Mouse (Mus musculus): ENCODE measurements around the gene Ndufaf5.
"Not testable (repeated sequence)": the region's sequence is repeated elsewhere in the genome, so short reads cannot be mapped to it uniquely, and the experiment has no call there.

Gene Ndufaf5

DNA sequence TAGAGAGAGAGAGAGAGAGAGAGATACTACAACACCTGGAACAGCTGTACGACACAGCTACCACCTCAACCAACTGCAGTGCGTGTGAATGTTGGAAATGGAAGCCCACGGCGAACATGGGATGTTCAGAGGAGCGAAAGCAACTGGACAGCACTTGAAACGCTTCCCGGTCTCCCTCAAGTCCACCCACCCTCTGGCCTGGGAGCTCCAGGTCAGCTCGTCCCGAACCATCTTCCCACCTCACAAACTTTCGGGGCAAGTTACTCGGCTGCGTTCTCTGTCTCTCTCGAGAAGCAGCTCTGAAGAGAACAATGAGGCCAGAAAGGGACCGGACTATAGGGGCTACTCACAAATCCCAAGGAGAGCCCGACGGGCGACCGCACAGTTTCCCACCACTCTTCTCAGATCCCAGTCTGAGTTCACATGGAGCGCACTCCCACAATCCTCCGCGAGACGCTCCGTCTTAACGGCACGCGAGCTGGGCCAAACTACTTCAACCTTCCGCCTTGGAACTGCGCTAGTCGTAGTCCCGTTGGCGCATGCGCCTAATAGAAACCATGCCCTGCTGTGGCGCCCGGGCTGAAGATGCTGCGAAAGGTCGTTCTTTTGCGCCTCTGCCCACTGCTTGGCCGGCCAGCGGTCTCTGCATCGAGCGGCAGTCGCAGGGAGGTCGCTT, at the start of gene Ndufaf5, which contains the start of gene Esf1:
Ndufaf5 (plus strand) TSS at position 523 of the 676 bp plus-strand sequence.
Esf1 (minus strand) TSS at position 438 of the 676 bp plus-strand sequence.
- peak; percentile 82 to 88 for DNase-seq (ENCODE audit: low spot score in 2 of 2)

DNA sequence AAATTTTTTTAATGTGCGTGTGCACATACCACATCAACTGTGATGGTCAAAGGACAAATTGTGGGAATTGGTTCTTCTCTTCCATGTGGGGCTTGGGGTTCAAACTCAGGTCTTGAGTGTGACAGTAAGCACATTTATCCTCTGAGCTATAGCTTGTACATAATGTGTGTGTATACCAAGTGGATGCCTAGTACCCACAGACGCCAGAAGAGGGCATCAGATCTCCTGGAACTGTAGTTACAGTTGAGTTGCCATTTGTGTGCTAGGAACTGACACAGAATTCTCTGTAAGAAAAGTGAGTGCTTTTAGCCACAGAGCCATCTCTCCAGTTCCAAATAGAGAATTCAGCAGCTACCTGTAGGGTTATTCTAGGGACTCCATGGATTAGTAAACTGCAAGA, 44.9 kb upstream of the Ndufaf5 start:
- no peak for DNase-seq (ENCODE audit: low spot score in 2 of 2)

DNA sequence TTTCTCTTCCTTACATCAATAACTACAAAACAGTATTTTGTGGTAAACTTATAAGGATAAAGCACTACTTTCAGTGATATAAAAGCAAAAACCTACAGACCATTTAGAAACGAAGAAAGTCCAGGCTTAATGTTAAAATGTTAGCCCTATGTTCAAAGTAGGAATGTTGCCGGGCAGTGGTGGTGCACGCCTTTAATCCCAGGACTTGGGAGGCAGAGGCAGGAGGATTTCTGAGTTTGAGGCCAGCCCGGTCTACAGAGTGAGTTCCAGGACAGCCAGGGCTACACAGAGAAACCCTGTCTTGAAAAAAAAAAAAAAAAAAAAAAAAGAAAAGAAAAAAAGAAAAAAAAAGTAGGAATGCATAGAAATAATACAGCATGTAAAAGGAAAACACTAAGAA, 18.7 kb upstream of the Ndufaf5 start, which contains the start of gene Gm17374:
Gm17374 (plus strand) TSS at position 301 of the 400 bp plus-strand sequence.
- not testable (repeated sequence) for DNase-seq (ENCODE audit: low spot score in 2 of 2)

DNA sequence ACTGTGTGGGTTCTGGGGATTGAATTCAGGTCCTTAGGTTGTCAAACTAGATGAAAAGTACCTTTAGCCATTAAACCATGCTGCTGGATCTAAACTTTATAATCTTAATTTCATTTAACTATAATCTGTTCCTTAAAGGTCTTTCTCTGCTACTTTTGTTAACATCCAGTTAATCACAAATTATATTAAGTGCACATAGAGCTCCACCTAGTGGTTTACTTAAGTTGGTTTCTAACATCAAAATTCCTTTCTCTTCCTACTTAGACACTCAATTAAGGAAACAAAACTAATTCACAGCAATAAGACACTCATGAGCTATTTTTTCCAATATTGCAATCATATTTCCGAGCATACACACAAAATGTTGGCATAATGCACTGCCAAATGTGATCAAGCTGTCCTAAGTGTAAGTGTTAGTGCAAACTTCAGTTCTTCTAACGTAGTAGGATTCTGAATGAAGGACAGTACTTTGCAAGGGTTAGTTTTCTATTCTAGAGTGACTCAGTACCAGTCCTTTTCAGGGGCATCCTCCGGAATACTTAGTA, 11.2 kb upstream of the Ndufaf5 start:
- DNase-seq (ENCODE audit: low spot score in 2 of 2): no peak

DNA sequence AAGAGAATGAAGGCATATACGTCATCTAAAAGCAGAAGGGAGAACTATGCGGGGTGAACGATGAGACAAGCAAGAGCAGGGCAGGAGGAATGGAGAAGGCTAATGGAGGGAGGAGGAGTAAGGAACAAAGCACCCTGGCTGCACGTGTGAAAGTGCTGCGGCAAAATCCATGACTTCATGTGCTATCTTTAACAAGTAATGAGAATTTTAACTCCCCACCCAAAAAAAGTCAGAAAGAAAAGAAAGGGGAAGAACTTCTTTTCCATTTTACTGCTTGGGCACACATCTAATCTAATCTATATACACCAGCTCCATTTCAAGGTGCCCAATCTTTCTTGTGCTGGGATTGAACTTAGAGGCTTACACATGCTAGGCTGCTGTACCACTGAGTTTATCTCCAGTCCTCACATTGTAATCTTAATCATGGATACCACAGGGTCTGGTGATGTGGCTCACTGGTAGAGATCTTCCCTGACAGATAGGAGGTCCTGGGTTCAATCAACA, 7.0 kb upstream of the Ndufaf5 start:
- DNase-seq (ENCODE audit: low spot score in 2 of 2): no peak

DNA sequence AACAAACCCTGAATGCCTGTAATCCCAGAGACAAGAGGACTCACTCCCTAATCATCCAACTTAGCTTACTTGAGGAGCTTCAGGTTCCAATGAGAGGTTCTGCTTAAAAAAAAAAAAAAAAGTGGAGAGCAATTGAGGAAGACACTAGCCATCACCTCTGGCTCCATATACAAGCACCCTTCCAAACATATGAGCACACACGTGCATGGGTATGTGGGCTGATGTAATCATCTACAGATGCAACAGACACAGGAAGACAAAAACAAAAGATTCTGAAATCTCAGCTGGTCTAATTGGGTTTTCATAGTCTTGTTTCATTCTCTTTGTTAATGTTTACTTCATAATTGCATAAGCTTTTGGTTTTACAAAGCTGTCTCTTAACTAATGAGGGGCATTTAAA, 1.4 kb upstream of the Ndufaf5 start:
- no peak for DNase-seq (ENCODE audit: low spot score in 2 of 2)

DNA sequence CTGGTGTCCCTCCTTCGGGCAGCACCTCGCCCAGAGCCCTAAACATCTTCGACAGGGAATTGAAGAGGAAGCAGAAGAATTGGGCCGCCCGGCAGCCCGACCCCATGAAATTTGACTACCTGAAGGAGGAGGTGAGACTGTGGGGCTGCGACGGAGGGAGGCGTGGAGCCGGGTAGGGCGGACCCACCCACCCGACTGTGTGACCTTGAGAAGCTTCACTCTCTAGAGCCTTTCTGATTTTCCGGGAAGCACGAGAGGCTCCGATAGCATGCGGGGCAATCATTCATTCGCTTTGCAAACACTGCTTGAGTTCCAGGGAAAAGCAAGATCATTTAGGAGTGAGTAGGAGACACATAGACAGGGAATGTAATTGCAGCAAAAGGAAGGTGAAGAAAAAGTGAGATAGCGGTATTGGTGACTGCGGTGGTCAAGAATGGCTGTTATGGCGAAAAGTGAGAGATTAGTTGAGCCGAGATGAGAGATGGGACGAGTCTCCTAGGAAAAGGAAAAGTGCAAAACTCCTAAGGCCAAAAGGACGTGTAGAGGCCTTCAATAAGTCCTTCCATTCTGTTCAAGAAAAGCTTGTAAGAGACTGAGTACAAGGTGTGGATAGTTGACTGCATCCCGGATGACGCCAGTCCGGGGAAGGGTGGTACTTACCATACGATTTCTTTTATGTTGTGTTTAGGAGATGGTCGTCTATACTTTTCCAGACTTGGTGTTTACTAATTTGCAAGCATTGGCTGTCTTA, 529 bp downstream of the Ndufaf5 start:
- DNase-seq (ENCODE audit: low spot score in 2 of 2): no peak

DNA sequence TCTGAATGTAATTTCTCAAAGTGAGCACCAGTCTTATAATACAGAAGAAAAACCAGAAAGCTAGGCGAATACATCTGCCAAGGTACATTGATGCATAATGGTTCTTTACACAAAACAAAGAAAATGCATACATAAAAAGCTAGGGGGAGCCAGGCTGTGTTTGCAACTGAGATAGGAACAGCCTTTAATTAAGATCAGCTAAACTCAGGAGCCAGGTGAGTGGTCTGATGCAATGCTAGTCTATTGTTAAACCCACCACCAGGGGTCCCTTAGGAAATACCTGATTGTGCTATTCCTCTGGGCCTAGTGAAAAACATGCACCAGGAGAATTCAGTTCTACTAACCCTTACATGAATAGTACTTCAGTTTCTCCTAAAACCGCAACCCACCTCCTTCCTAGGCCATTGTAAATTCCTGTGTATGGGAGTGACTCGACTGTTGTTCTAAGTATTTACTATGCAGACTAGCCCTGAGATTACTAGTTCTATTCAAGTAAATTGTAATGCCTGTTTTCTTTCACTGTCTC, 15.3 kb downstream of the Ndufaf5 start:
- not testable (repeated sequence) for DNase-seq (ENCODE audit: low spot score in 2 of 2)

DNA sequence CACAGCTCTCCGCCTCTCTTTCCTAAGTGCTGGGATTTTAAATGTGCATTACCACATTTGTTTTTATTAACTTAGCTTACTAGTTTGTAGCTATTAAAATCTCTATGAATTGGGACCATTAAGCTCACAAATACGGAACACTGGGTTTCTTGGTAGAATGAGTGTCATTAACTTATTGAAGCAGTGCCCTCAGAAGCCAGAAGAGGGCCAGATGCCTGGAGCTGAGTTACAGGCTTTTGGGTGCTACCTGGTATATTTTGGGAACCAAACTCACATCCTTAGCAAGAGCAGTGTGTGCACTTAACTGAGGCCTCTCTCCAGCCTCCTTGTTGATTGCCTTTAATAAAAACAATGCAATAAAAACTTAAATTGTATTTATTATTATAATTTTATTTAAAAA, 30.3 kb downstream of the Ndufaf5 start:
- no peak for DNase-seq (ENCODE audit: low spot score in 2 of 2)

DNA sequence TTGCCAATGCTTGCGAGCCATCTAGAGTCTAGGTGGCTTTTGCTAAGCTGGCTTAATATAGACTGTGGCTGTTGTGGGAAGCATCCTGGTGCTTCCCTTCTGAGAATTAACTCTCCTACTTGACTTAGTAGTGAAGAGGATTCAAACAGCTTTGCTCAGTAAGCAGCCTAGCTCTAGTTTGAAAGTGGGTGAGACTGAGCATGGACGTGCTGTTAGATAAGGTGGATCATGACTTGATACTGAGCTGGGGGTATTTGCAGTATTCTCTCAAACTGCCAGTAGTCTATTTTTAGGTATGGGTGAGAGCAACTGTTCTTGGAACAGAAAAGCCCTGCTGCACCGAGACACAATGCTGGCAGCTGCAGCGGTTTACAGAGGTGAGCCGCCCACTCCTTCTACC, 32.1 kb downstream of the Ndufaf5 start:
- DNase-seq (ENCODE audit: low spot score in 2 of 2): no peak

DNA sequence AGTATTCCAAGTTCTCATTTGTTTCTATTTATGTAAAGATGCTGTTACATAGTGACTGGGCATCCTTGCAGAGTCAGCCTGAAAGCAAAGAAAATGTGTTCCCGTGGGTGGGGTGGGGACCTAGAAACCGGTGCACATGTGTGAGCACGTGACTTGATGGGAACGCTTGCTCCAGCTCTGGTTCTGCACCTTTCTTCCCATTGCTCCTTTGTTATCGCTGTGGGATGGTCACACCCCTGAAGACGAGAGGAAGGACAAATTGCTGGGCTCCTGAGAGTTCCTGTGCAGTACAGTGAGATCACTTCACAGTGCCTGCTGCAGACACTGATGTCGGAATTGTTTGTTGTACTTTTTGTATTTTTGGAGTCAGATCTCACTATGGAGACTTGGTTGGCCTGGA, 33.3 kb downstream of the Ndufaf5 start:
- DNase-seq (ENCODE audit: low spot score in 2 of 2): no peak

DNA sequence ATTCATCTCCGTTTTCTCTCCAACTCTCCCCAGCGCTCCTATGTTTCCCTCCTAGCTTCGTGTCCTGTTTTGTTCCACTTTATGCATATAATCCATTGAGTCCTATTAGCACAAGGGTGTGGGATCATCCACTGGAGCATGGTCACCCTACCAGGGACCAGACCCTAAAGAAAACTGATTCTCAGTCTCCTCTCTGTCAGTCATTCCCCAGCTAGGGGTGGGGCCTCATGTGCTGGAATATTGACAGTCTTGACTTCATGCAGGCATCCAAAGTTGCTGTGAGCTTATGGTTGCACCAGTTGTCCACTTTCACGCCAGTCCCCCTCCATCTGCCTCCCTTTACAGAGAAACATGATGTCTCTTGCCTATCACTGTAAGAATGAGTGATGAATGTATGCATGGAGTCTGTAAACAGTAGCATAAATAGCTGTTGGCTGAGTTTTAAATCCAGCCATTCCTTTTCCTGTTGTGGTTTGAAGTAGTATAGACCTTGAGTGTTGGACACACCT, 44.1 kb downstream of the Ndufaf5 start:
- DNase-seq (ENCODE audit: low spot score in 2 of 2): no peak

DNA sequence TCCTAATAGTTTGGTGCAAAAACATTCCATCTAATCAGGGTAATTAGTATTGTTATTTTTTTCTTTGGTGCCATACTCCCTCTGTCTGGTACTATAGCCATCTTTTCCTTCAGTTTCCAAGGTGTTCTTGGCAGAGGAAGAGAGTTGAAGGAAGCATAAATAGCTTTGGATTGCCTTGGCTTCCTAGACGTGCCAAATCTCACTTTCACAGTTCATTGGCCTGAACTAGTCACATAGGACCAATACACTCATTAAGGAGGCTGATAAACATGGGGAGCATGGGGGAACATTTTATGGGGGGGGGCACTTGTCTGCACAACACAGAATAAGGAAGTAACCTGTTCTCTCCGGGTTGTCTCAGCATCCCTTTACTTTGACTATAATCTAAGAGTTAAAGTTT, 45.0 kb downstream of the Ndufaf5 start:
- DNase-seq (ENCODE audit: low spot score in 2 of 2): no peak

DNA sequence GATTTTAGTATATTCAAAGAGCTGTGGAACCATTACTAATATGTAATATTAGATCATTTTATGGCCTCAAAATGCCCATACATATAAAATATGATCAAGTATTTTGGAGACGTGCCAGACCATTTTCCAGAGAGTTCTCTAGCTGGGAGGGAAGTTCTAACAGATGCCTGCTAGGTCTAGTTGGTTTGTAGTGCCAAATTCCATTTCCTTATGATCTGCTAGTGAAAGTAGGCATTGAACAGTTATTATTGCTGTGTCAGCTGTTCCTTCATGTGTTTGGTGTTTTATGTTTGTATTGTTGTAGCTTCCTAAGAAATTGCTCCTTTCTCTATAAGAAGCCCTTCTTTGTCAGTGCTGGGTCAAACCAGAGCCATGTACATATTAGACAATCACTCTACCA, 45.5 kb downstream of the Ndufaf5 start:
- no peak for DNase-seq (ENCODE audit: low spot score in 2 of 2)

DNA sequence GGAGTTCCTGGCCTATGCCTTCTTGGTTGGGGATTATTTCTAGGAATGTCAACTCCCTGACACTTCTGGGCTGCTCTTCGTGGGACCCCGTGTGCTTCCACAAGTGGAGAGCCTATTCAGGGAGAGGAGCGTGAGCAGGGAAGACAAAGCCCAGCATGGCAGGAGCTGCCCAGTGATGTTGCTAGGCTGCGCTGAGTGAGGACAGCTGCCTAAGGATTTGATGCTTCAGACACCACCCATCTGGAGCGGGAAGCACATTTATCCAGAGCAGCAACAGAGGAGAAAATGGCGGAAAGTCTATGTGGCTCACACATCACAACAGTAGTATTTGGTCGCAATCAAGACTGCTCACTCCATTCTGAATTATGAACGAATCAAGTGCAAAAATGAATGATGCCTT, 49.9 kb downstream of the Ndufaf5 start:
- no peak for DNase-seq (ENCODE audit: low spot score in 2 of 2)

DNA sequence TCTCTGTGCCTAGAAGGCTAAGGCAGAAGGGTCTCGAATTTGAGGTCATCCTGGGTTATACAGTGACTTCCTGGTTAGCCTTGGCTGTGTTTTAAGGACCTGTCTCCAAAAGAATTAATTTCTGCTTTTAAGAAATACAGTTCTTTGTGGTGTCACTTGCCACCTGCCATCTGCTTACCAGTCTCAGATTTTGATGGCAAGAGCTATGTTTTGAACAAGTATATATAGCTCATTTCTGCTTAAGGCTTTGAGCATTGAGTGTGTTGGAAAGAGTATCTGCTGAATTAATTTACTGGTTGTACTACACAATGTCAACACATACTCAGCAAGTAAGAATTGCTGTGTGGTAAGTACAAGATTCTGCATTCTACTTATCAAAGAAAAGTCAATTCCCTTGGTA, 59.8 kb downstream of the Ndufaf5 start:
- DNase-seq (ENCODE audit: low spot score in 2 of 2): no peak

DNA sequence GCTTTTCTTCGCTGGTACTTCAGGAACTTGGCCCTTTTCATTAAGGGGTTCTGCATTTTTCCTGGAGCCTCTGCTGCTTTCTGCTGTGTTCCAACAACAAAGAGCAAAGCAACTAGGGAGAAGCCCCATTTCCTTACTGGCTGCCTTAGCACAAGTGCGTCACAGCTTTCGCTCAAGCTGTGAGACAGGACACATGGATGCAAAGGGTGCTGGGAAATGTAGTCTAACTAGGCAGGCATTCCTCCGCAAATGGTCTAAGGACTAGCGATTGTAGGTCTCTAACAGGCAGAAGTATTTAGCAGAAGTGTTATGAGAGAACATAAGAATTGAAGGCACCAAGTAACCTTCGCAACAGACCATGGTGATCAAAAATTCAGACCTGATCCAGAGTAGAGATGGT, 66.8 kb downstream of the Ndufaf5 start:
- DNase-seq (ENCODE audit: low spot score in 2 of 2): no peak

DNA sequence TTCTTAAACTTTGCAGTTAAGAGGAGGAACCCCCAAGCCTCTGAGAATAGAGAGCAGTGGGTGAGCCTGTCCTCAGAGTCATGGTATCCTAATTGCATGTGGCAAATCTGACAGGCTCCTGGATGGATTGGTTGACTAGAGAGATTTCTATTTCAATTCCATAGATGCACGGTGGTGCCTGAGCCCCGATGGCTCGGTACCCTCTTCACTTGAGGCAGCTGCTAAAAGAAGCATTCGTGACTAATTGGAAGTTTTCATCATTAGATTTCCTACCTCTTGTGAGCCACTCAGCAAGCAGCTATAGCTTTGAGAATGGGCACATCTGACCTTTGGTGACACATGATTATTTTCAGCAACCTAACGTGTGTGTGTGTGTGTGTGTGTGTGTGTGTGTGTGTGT, 71.9 kb downstream of the Ndufaf5 start:
- no peak for DNase-seq (ENCODE audit: low spot score in 2 of 2)

DNA sequence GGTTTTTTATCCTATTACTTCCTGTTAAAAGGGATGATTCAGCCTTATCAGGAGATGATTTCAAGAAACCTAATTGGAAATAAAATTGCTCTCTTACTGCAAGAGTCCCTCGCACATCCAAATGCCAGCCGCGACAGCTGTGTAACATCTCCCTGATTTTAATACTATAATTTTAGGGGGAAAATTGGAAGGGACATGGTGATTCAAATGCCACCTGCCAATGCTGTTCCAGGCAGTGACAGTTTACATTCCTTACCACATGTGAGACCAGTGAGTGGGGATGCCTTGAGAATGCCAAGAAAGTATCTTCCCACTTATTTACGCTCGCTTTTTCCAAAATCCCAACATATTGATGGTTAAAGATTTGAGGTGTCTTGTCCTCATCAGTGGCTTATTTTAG, 72.7 kb downstream of the Ndufaf5 start:
- DNase-seq (ENCODE audit: low spot score in 2 of 2): no peak
